ENCODE assay signal across 8 mouse cellular contexts in genomic region chr17:36257241-36257947, GRCm38 (mm10). TPM values are rescaled to one million over a fixed set of nuclear protein-coding genes. Genes with fewer than 3 reads are reported as not detected.
A peak's percentile ranks its signal among the peaks of the same experiment; 100 is the strongest.
DNase-seq lines count a peak whose midpoint lies in the region; ATAC-seq lines count a peak whose summit lies in the region.

No protein-coding gene starts in this region.

- DNase-seq in adrenal gland, adult 8-10 months, result peak; percentile 69
- peak; percentile 77 for DNase-seq in embryonic facial prominence, embryonic 10.5 days (ENCODE audit: low spot score)
- DNase-seq in gastrocnemius, postnatal 4 days (ENCODE audit: low spot score in 2 of 2), result peak; percentile 49 to 76
- DNase-seq in left cerebral cortex, postnatal 25 days (ENCODE audit: low spot score in 2 of 2), result peak; percentile 87 to 92
- peak; percentile 65 for DNase-seq in mesoderm, embryonic 11.5 days (ENCODE audit: low read depth, low spot score)
- peak; percentile 76 to 80 for DNase-seq in right cerebral cortex, postnatal 36 days (ENCODE audit: low spot score in 2 of 2)
- DNase-seq in urinary bladder, postnatal 4 days (ENCODE audit: low spot score in 2 of 2), result peak; percentile 67 to 72

- H3K9ac ChIP-seq in intestine, embryonic 16.5 days (ENCODE audit: low read depth, low read length), result peak overlapping the region; percentile 89

- H3K27me3 ChIP-seq in embryonic facial prominence, embryonic 10.5 days (replicated peaks; ENCODE audit: low read depth, poor library complexity, severe bottlenecking), result peaks cover 12% of the 10 kb centered on the region
- no peaks in the 10 kb centered on the region for H3K27me3 ChIP-seq in intestine, embryonic 16.5 days (replicated peaks; ENCODE audit: control insufficient read depth, insufficient read depth, low read length)

- peak overlapping the region; percentile 58 for H3K4me2 ChIP-seq in intestine, embryonic 16.5 days (ENCODE audit: low read depth, low read length)

- peaks cover 12% of the 10 kb centered on the region for H3K4me1 ChIP-seq in embryonic facial prominence, embryonic 10.5 days
- H3K4me1 ChIP-seq in intestine, embryonic 16.5 days (ENCODE audit: control insufficient read depth, insufficient read depth, low read length), result peaks cover 10% of the 10 kb centered on the region; the same call in 1 of the 2 replicates

- H3K9me3 ChIP-seq in embryonic facial prominence, embryonic 10.5 days, result no peaks in the 10 kb centered on the region
- H3K9me3 ChIP-seq in intestine, embryonic 16.5 days (ENCODE audit: control insufficient read depth, low read length), result no peaks in the 10 kb centered on the region

- H3K4me3 ChIP-seq in embryonic facial prominence, embryonic 10.5 days, result peak overlapping the region; percentile 88
- H3K4me3 ChIP-seq in intestine, embryonic 16.5 days (ENCODE audit: low read length), result peak overlapping the region; percentile 85

- peak overlapping the region; percentile 90 for H3K27ac ChIP-seq in embryonic facial prominence, embryonic 10.5 days (replicated peaks)
- H3K27ac ChIP-seq in intestine, embryonic 16.5 days (ENCODE audit: low read length), result peak overlapping the region; percentile 77

- peak; percentile 97 for ATAC-seq in intestine, embryonic 16.5 days

- intact Hi-C loops in left cerebral cortex, postnatal 25 days (cut with DNase I), result loop anchor here (2.0 kb wide), 1 partner anchor 13 kb away; no protein-coding TSS in a partner anchor

- under 1% methylated on average over 37 of the region's 37 CpGs for WGBS in embryonic facial prominence, embryonic 10.5 days
- WGBS in intestine, embryonic 16.5 days, result under 1% methylated on average over 37 of the region's 37 CpGs

- peaks cover 44% of the 10 kb centered on the region for H3K36me3 ChIP-seq in embryonic facial prominence, embryonic 10.5 days (replicated peaks)
- no peaks in the 10 kb centered on the region for H3K36me3 ChIP-seq in intestine, embryonic 16.5 days (ENCODE audit: control insufficient read depth, insufficient read depth, low read length)

RNA-seq across cellular contexts. Expression of gene Rpp21, which starts 0.5 kb away (rescaled TPM):
- 10 to 100 TPM; 38.8 to 46.8 (median 43.4) TPM for total RNA-seq in adrenal gland, adult 8-10 months (2022)
- polyA plus RNA-seq in embryonic facial prominence, embryonic 10.5 days (2016; fragmentation: Nextera tagmentation; extraction: Ambion mirVana), result 86.2 and 95.7 TPM in 2 replicates
- total RNA-seq in gastrocnemius, postnatal 4 days (2021), result 10 to 100 TPM; 24.2 to 26.7 TPM
- 129 and 139 TPM in 2 replicates for polyA plus RNA-seq in intestine, embryonic 16.5 days (2015; fragmentation: Nextera tagmentation; extraction: Ambion mirVana)
- 10 to 100 TPM; 40.5 to 45.3 TPM for total RNA-seq in left cerebral cortex, postnatal 25 days (2021)

RNA-seq across cellular contexts. Expression of gene Trim39, which starts 14.7 kb away (rescaled TPM):
- total RNA-seq in adrenal gland, adult 8-10 months (2022), result 10 to 100 TPM; 17.9 to 32.7 (median 23.6) TPM
- 22.5 and 24.2 TPM in 2 replicates for polyA plus RNA-seq in embryonic facial prominence, embryonic 10.5 days (2016; fragmentation: Nextera tagmentation; extraction: Ambion mirVana)
- total RNA-seq in gastrocnemius, postnatal 4 days (2021), result 1 to 10 TPM; 6.2 to 9.9 TPM
- 9.7 and 10.6 TPM in 2 replicates for polyA plus RNA-seq in intestine, embryonic 16.5 days (2015; fragmentation: Nextera tagmentation; extraction: Ambion mirVana)
- 10 to 100 TPM; 20.7 to 22.9 TPM for total RNA-seq in left cerebral cortex, postnatal 25 days (2021)

RNA-seq across cellular contexts. Expression of gene H2-M10.2, which starts 28.9 kb away (rescaled TPM):
- total RNA-seq in adrenal gland, adult 8-10 months (2022), result not detected
- polyA plus RNA-seq in embryonic facial prominence, embryonic 10.5 days (2016; fragmentation: Nextera tagmentation; extraction: Ambion mirVana), result 0.17 TPM in 1 of 2 replicates, not detected in the other
- total RNA-seq in gastrocnemius, postnatal 4 days (2021), result not detected
- not detected in 2 replicates for polyA plus RNA-seq in intestine, embryonic 16.5 days (2015; fragmentation: Nextera tagmentation; extraction: Ambion mirVana)
- not detected for total RNA-seq in left cerebral cortex, postnatal 25 days (2021)

Comparison
In these comparisons a context has a peak if more than half of its experiments do, and no peak if none do; other contexts are left out.
1. Peak in every context shown above with its lines: DNase-seq, ATAC-seq, H3K4me3 ChIP-seq and H3K27ac ChIP-seq.